Mouse (Mus musculus): ENCODE data around the gene Bhlhe41. TPM values are rescaled to one million over a fixed set of nuclear protein-coding genes. Genes with fewer than 3 reads are reported as not detected.

Gene Bhlhe41
- polyA plus RNA-seq, 1 experiment from 2014 or later: 3.8 TPM

DNA sequence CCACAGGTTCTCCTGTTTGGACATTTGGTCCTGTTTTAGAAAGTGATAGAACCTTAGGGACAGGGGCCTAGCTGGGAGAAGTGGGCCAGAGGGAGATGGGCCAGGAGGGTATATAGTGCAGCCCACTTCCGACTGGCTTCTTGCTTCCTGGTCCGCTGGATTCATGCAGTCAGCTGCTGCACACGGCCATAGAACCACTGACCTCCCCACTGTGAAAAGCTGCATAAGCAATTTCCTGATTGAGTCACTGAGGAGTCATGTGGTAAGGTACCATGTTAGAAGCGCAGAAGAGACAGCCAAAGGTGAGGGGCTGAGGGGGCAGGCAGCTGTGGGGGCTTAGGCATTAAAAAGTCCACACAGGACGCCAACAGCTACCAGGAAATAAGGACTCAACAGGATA, 43.1 kb downstream of the Bhlhe41 start:
- 74% methylated on average over 5 of the region's 5 CpGs for WGBS
- Histone ChIP-seq H3K36me3 (peaks cover 33% of the 10 kb centered on the region), H3K27me3 (ENCODE audit: insufficient read depth, poor library complexity, severe bottlenecking) (no peaks in the 10 kb centered on the region), H3K9me3 (no peaks in the 10 kb centered on the region), H3K4me3 (no peak overlapping the region), H3K4me1 (peaks cover 20% of the 10 kb centered on the region), H3K27ac (no peak overlapping the region)
- DNase-seq (ENCODE audit: low spot score): no peak

- no peaks in the 10 kb centered on the region for H3K9me3 ChIP-seq
- DNase-seq (ENCODE audit: low spot score): no peak
- no peak overlapping the region for H3K27ac ChIP-seq
- WGBS: 76% methylated on average over 9 of the region's 9 CpGs
- no peak overlapping the region for H3K4me3 ChIP-seq
- H3K4me1 ChIP-seq: peaks cover 30% of the 10 kb centered on the region
- H3K27me3 ChIP-seq (ENCODE audit: insufficient read depth, poor library complexity, severe bottlenecking): no peaks in the 10 kb centered on the region
- H3K36me3 ChIP-seq: peaks cover 49% of the 10 kb centered on the region
Observed at GRCm38 (mm10) chr6:145819151-145819550, 46.2 kb downstream of the Bhlhe41 start.

DNA sequence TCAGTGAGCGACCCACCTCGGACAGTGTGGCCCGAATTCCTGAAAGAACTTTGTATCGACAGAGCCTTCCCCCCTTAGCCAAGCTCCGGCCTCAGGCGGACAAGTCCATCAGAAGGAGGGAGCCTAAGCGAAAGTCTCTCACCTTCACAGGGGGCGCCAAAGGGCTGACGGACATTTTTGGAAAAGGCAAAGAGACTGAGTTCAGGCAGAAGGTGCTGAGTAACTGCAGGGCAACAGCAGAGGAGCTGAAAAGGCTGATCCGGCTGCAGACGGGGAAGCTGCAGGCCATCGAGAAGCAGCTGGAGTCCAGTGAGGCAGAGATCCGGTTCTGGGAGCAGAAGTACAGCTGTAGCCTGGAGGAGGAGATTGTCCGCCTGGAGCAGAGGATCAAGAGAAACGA, 50.2 kb downstream of the Bhlhe41 start:
- Histone ChIP-seq H3K4me3 (no peak overlapping the region), H3K27ac (peak overlapping the region; percentile 26; the same call in 1 of the 2 replicates), H3K36me3 (peaks cover 59% of the 10 kb centered on the region), H3K4me1 (peaks cover 10% of the 10 kb centered on the region), H3K9me3 (no peaks in the 10 kb centered on the region), H3K27me3 (ENCODE audit: insufficient read depth, poor library complexity, severe bottlenecking) (no peaks in the 10 kb centered on the region)
- DNase-seq (ENCODE audit: low spot score): no peak
- WGBS: 25% methylated on average over 15 of the region's 15 CpGs

DNA sequence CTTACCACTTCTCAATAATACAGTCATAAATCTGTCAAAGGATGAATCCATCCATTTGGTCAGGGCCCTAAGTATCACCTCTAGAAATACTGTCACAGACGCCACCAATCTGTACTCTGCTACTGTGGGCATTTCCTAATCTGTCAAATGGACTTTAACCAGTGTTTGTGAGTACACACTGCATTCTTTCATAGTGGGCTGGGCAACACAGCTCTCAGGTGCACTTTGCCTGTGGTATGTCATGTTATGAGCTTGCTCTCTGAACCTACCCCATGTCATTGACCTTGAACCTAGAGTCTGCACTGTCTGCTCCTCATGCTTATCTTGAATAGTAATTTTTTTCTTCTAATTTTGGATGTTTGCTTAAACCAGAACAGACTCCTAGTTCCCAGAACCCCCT, 54.2 kb downstream of the Bhlhe41 start:
- Histone ChIP-seq H3K4me1 (peaks cover 38% of the 10 kb centered on the region), H3K27ac (no peak overlapping the region), H3K9me3 (no peaks in the 10 kb centered on the region), H3K27me3 (ENCODE audit: insufficient read depth, poor library complexity, severe bottlenecking) (no peaks in the 10 kb centered on the region), H3K36me3 (peaks cover 42% of the 10 kb centered on the region), H3K4me3 (no peak overlapping the region)
- WGBS: 86% methylated on average over 1 of the region's 1 CpGs
- no peak for DNase-seq (ENCODE audit: low spot score)

- no peaks in the 10 kb centered on the region for H3K9me3 ChIP-seq
- H3K36me3 ChIP-seq: peaks cover 31% of the 10 kb centered on the region
- H3K4me3 ChIP-seq: no peak overlapping the region
- no peaks in the 10 kb centered on the region for H3K27me3 ChIP-seq (ENCODE audit: insufficient read depth, poor library complexity, severe bottlenecking)
- no peak for DNase-seq (ENCODE audit: low spot score)
- WGBS: 83% methylated on average over 6 of the region's 6 CpGs
- H3K4me1 ChIP-seq: peaks cover 33% of the 10 kb centered on the region
- H3K27ac ChIP-seq: no peak overlapping the region
Observed at GRCm38 (mm10) chr6:145810015-145810414, 55.3 kb downstream of the Bhlhe41 start.

DNA sequence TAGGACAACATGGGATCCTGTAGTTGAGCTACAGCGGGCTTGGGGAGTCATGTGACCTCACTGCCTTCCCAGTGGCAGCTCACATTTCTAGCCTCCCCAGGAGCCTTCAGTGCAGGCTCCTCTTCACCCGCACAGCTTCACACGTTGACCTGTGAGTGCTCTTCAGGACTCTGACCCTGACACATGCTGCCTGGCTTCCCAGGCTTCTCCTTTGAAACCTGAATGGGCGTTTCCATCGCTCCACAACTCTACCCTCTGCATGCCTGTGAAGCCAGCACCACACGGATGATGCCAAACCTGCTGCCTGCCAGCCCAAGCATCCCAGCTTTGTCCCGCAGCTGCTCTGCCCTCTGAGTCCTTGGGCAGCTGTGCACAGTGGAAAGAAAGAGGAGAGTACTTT, 55.8 kb downstream of the Bhlhe41 start:
- Histone ChIP-seq H3K27me3 (ENCODE audit: insufficient read depth, poor library complexity, severe bottlenecking) (no peaks in the 10 kb centered on the region), H3K27ac (no peak overlapping the region), H3K9me3 (no peaks in the 10 kb centered on the region), H3K4me1 (peaks cover 31% of the 10 kb centered on the region), H3K36me3 (peaks cover 31% of the 10 kb centered on the region), H3K4me3 (no peak overlapping the region)
- WGBS: 81% methylated on average over 7 of the region's 7 CpGs
- DNase-seq (ENCODE audit: low spot score): no peak

Other genes starting within 250 kb of the Bhlhe41 start
- 0.08 TPM in 1 of 2 replicates, not detected in the other for gene Tuba3b, start 249.8 kb downstream of the Bhlhe41 start, polyA plus RNA-seq (2016; fragmentation: Nextera tagmentation; extraction: Ambion mirVana)
- gene Rassf8, start 118.8 kb downstream of the Bhlhe41 start, polyA plus RNA-seq (2016; fragmentation: Nextera tagmentation; extraction: Ambion mirVana): 7.2 and 8.6 TPM in 2 replicates
- 26.6 and 46.8 TPM in 2 replicates for gene Sspn, start 66.1 kb upstream of the Bhlhe41 start, polyA plus RNA-seq (2016; fragmentation: Nextera tagmentation; extraction: Ambion mirVana)